Mouse (Mus musculus): ENCODE measurements around the gene Kmt2d. TPM values are rescaled to one million over a fixed set of nuclear protein-coding genes. Genes with fewer than 3 reads are reported as not detected.
"Not testable (repeated sequence)": the region's sequence is repeated elsewhere in the genome, so short reads cannot be mapped to it uniquely, and the experiment has no call there.

Gene Kmt2d
- polyA plus RNA-seq, 1 experiment: 25.7 TPM

GRCm38 (mm10) chr15:98832161-98833058, 38.6 kb downstream of the Kmt2d start:
- no peak for DNase-seq (ENCODE audit: low spot score)

- DNase-seq (ENCODE audit: low spot score): no peak
Observed at GRCm38 (mm10) chr15:98831684-98832035, 39.3 kb downstream of the Kmt2d start.

- DNase-seq (ENCODE audit: low spot score): peak; percentile 89
Observed at GRCm38 (mm10) chr15:98830736-98831683, 40.0 kb downstream of the Kmt2d start, which contains the start of gene Prkag1. Prkag1 (minus strand) TSS chr15:98831521.

GRCm38 (mm10) chr15:98827611-98828011, 43.4 kb downstream of the Kmt2d start:
- DNase-seq (ENCODE audit: low spot score): no peak

GRCm38 (mm10) chr15:98823434-98823833, 47.6 kb downstream of the Kmt2d start:
- no peak for DNase-seq (ENCODE audit: low spot score)

GRCm38 (mm10) chr15:98822147-98822546, 48.9 kb downstream of the Kmt2d start:
- no peak for DNase-seq (ENCODE audit: low spot score)

GRCm38 (mm10) chr15:98821403-98821802, 49.6 kb downstream of the Kmt2d start:
- no peak for DNase-seq (ENCODE audit: low spot score)

GRCm38 (mm10) chr15:98820937-98821336, 50.1 kb downstream of the Kmt2d start:
- DNase-seq (ENCODE audit: low spot score): no peak

- DNase-seq (ENCODE audit: low spot score): no peak
Observed at GRCm38 (mm10) chr15:98818171-98818570, 52.8 kb downstream of the Kmt2d start.

GRCm38 (mm10) chr15:98812741-98813424, 58.1 kb downstream of the Kmt2d start:
- DNase-seq (ENCODE audit: low spot score): no peak

GRCm38 (mm10) chr15:98810212-98810611, 60.8 kb downstream of the Kmt2d start:
- not testable (repeated sequence) for DNase-seq (ENCODE audit: low spot score)

GRCm38 (mm10) chr15:98809390-98809789, 61.6 kb downstream of the Kmt2d start, which contains the start of gene Ddn:
Ddn (minus strand) TSS chr15:98809490.
- DNase-seq (ENCODE audit: low spot score): no peak

GRCm38 (mm10) chr15:98808651-98809134, 62.3 kb downstream of the Kmt2d start:
- DNase-seq (ENCODE audit: low spot score): no peak

- no peak for DNase-seq (ENCODE audit: low spot score)
Observed at GRCm38 (mm10) chr15:98807895-98808650, 62.9 kb downstream of the Kmt2d start.

GRCm38 (mm10) chr15:98806809-98807770, 63.9 kb downstream of the Kmt2d start:
- DNase-seq (ENCODE audit: low spot score): no peak

GRCm38 (mm10) chr15:98806071-98806808, 64.8 kb downstream of the Kmt2d start:
- DNase-seq (ENCODE audit: low spot score): no peak

- no peak for DNase-seq (ENCODE audit: low spot score)
Observed at GRCm38 (mm10) chr15:98805324-98806040, 65.5 kb downstream of the Kmt2d start.

- DNase-seq (ENCODE audit: low spot score): peak; percentile 59
Observed at GRCm38 (mm10) chr15:98804054-98804453, 67.0 kb downstream of the Kmt2d start.
